Mouse (Mus musculus): ENCODE data around the gene Egfem1.

DNA sequence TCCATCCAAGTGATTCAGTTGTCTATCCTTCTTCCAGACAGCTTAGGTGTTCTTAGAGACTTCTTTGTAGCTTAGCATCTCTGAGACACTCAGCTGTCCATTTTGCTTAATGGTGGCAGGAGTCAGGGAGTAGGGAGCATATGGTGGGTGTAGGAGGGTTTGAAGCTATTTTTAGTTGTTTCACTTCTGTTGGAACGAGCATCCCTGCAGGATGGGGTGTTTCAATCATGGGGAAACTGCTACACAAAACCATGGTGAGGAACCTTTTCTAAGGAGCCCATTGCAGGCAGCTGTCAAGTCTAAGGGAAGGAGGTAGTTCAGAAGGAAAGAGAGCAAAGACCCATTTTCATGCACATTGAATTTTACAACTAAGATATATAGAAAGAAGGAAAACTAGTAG lies 458.1 kb downstream of the Egfem1 start:
- no peak for TF ChIP-seq CTCF (IDR thresholded peaks at IDR 0.05; ENCODE audit: extremely low read depth, insufficient read depth, low read length)
- TF ChIP-seq POLR2A (IDR thresholded peaks at IDR 0.05; ENCODE audit: extremely low read depth, insufficient read depth, low read length) = no peak

All from cortical plate, adult 2 months (tissue).